Mouse (Mus musculus) brain, embryonic 14.5 days (tissue): ENCODE measurements at regions not wholly inside any gene's neighbourhood (a gene's known extent, or its start where the extent isn't known, plus 50 kb on each side); places are given as distances from the start of the nearest gene placed in this dataset.

Experiments
- CTCF ChIP-seq: fragments of 200-500 bp; IDR thresholded peaks from 2 replicates; pipeline ENCODE4 v1.5.1; 2012; ENCODE audit warnings: inconsistent platforms, mild to moderate bottlenecking, moderate library complexity, borderline replicate concordance; ENCODE audit not compliant: insufficient read depth, insufficient read length; ENCODE audit errors: extremely low read depth
- POLR2A ChIP-seq: fragments of 200-500 bp; IDR thresholded peaks from 2 replicates; pipeline ENCODE4 v1.6.1; 2012; ENCODE audit warnings: mild to moderate bottlenecking, inconsistent platforms, borderline replicate concordance; ENCODE audit not compliant: poor library complexity, insufficient read depth, insufficient read length, severe bottlenecking; ENCODE audit errors: extremely low read depth

DNA sequence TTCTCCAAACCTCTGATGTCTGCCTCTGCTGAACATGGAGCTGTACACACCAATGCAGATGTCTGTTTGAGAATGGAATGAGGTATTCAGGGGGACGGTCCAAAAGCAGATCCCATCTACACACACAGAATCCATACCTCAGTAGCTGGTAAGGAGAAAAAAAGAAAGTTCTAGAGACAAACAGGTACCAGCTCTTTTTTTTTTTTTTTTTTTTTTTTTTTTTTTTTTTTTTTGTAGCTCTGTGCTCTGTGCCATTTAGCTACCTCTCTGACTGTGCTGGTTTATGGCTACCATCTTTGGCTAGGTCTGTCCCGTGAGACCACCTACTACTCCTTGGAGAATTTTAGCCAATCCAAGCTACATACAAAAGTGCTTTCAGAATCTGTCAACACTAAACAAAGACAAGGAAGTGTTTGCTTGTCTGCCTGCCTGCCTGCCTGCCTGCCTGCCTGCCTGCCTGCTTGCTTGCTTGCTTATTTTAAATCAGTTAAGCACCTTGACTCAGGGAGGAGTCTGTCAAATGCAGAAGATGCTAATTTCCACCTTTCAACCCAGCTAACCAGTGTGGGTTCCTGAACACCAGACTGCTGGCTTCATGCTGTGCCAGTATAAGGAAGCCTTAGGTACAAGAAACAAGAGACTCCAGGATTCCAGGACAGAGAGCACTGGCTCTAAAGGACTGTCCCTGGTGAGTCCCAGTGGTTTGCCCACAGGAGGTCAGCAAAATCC lies 190.0 kb upstream of the Cdh5 start:
- no peak for TF ChIP-seq POLR2A
- no peak for TF ChIP-seq CTCF
